In genomic region chr5:43781977-43782930, GRCm38 (mm10) we compare ENCODE assay signal across 8 mouse cellular contexts. TPM values are rescaled to one million over a fixed set of nuclear protein-coding genes. Genes with fewer than 3 reads are reported as not detected.
DNase-seq lines count a peak whose midpoint lies in the region; ATAC-seq and TF ChIP-seq lines count a peak whose summit lies in the region.

No protein-coding gene starts in this region.

- DNase-seq in ES-E14 (ENCODE audit: low read depth, low spot score): peak; percentile 43
- peak; percentile 78 for DNase-seq in cerebellum, adult 11 months
- DNase-seq in heart, postnatal 25 days (ENCODE audit: low spot score): peak; percentile 66
- DNase-seq in layer of hippocampus, adult 8-10 months (ENCODE audit: low spot score in 2 of 2): peak; percentile 60 to 73
- DNase-seq in ovary, adult 18-20 months (ENCODE audit: low spot score): peak; percentile 59
- peak; percentile 77 for DNase-seq in thymus, adult 2 months

- peak; percentile 92; the same call in 1 of the 2 replicates for TF ChIP-seq POLR2A in thymus, adult 2 months (IDR thresholded peaks at IDR 0.05; ENCODE audit: control insufficient read depth, extremely low read depth, insufficient read depth, low read length, poor library complexity)

- no peaks in the 10 kb centered on the region for H3K9me3 ChIP-seq in ES-E14 (ENCODE audit: control insufficient read depth, insufficient read depth, low read depth, low read length)
- H3K9me3 ChIP-seq in forebrain, embryonic 15.5 days: no peaks in the 10 kb centered on the region
- no peaks in the 10 kb centered on the region for H3K9me3 ChIP-seq in lung, embryonic 15.5 days

- peaks cover 2 to 6% of the 10 kb centered on the region in 2 experiments; a peak in 2 of 4 replicates for H3K4me1 ChIP-seq in ES-E14 (ENCODE audit: control insufficient read depth in 2 of 2, insufficient read depth in 2 of 2, low read length in 2 of 2, poor library complexity in 1 of 2)
- H3K4me1 ChIP-seq in forebrain, embryonic 15.5 days: peaks cover 28% of the 10 kb centered on the region
- peaks cover 26% of the 10 kb centered on the region for H3K4me1 ChIP-seq in lung, embryonic 15.5 days
- H3K4me1 ChIP-seq in thymus, adult 2 months (replicated peaks; ENCODE audit: control insufficient read depth, insufficient read depth, low read length): peaks cover 5% of the 10 kb centered on the region

- WGBS in forebrain, embryonic 15.5 days: 3% methylated on average over 80 of the region's 82 CpGs
- WGBS in lung, embryonic 15.5 days: 4% methylated on average over 65 of the region's 82 CpGs
- WGBS in thymus, adult 2 months: 5% methylated on average over 82 of the region's 82 CpGs

- H3K9ac ChIP-seq in ES-E14 (ENCODE audit: insufficient read depth, low read depth, low read length, poor library complexity, severe bottlenecking): peak overlapping the region; percentile 95
- peak overlapping the region; percentile 97 for H3K9ac ChIP-seq in forebrain, embryonic 15.5 days (replicated peaks)
- peak overlapping the region; percentile 92 for H3K9ac ChIP-seq in lung, embryonic 15.5 days

- no peaks in the 10 kb centered on the region for H3K36me3 ChIP-seq in ES-E14 (ENCODE audit: control insufficient read depth, insufficient read depth, low read length, poor library complexity, severe bottlenecking)
- H3K36me3 ChIP-seq in forebrain, embryonic 15.5 days: no peaks in the 10 kb centered on the region
- no peaks in the 10 kb centered on the region for H3K36me3 ChIP-seq in lung, embryonic 15.5 days
- no peaks in the 10 kb centered on the region for H3K36me3 ChIP-seq in thymus, adult 2 months (ENCODE audit: control insufficient read depth, insufficient read depth, low read length)

- peak; percentile 95 for ATAC-seq in forebrain, embryonic 15.5 days (replicated peaks)
- ATAC-seq in lung, embryonic 15.5 days (ENCODE audit: borderline replicate concordance, extremely low read depth, low FRiP score, low TSS enrichment): peak; percentile 91

- intact Hi-C loops in heart, postnatal 25 days (cut with DNase I): loop anchor here (10.0 kb wide), 1 partner anchor 1893 kb away; no protein-coding TSS in a partner anchor

- H3K27ac ChIP-seq in ES-E14 (ENCODE audit: insufficient read depth, low read depth, low read length, poor library complexity, severe bottlenecking): peak overlapping the region; percentile 89
- peak overlapping the region; percentile 98 for H3K27ac ChIP-seq in forebrain, embryonic 15.5 days (replicated peaks)
- H3K27ac ChIP-seq in lung, embryonic 15.5 days: peak overlapping the region; percentile 91
- peak overlapping the region; percentile 55; the same call in 1 of the 2 replicates for H3K27ac ChIP-seq in thymus, adult 2 months (ENCODE audit: control insufficient read depth, insufficient read depth, low read length)

- peak overlapping the region; percentile 86 for H3K4me2 ChIP-seq in forebrain, embryonic 15.5 days (replicated peaks)
- H3K4me2 ChIP-seq in lung, embryonic 15.5 days: peak overlapping the region; percentile 87

- no peak for TF ChIP-seq CTCF in thymus, adult 2 months (IDR thresholded peaks at IDR 0.05; ENCODE audit: borderline replicate concordance, control insufficient read depth, extremely low read depth, insufficient read depth, low read length, poor library complexity)

- in situ Hi-C loops in ES-E14 (cut with MboI; ENCODE audit: low sequenced_read_pairs in 2 of 2, unreplicated experiment in 2 of 2): no loop called here

- no peaks in the 10 kb centered on the region for H3K27me3 ChIP-seq in forebrain, embryonic 15.5 days
- no peaks in the 10 kb centered on the region for H3K27me3 ChIP-seq in lung, embryonic 15.5 days
- H3K27me3 ChIP-seq in thymus, adult 2 months (ENCODE audit: control insufficient read depth, insufficient read depth, low read length): no peaks in the 10 kb centered on the region

- peak overlapping the region; percentile 90 to 92 for H3K4me3 ChIP-seq in ES-E14 (ENCODE audit: insufficient read depth in 1 of 2, low read depth in 1 of 2, low read length in 2 of 2, poor library complexity in 1 of 2, severe bottlenecking in 1 of 2)
- H3K4me3 ChIP-seq in forebrain, embryonic 15.5 days: peak overlapping the region; percentile 96
- peak overlapping the region; percentile 86 for H3K4me3 ChIP-seq in lung, embryonic 15.5 days
- peak overlapping the region; percentile 90 for H3K4me3 ChIP-seq in thymus, adult 2 months (ENCODE audit: control insufficient read depth, insufficient read depth, low read length)

TF ChIP-seq in ES-E14, 5 proteins besides CTCF, POLR2A, EP300 and RAD21:
- TF ChIP-seq MAFK (IDR thresholded peaks at IDR 0.05; ENCODE audit: insufficient read depth, low read depth, low read length): no peak
- peak; percentile 59; the same call in 1 of the 2 replicates for TF ChIP-seq HCFC1 (IDR thresholded peaks at IDR 0.05; ENCODE audit: borderline replicate concordance, insufficient read depth, low read length)
TF ChIP-seq in ES-E14: peak in this region for 1.

RNA-seq across cellular contexts. Expression of gene Bst1, which starts 36.4 kb away (rescaled TPM):
- total RNA-seq in ES-E14 (2012; rRNA removed): 1.1 and 3.3 TPM in 2 replicates
- polyA plus RNA-seq in forebrain, embryonic 15.5 days (2015; fragmentation: Nextera tagmentation; extraction: Ambion mirVana): not detected in 2 replicates
- total RNA-seq in heart, postnatal 25 days (2021): 1 to 10 TPM; 1.8 to 2.6 TPM
- total RNA-seq in layer of hippocampus, adult 8-10 months (2022): under 1 TPM in 1 of 4 experiments, not detected in 3; 0.37 TPM
- polyA plus RNA-seq in lung, embryonic 15.5 days (2015; fragmentation: Nextera tagmentation; extraction: Ambion mirVana): 1.4 and 2.4 TPM in 2 replicates
- polyA plus RNA-seq in thymus, adult 2 months (2012; rRNA removed): 2.5 and 2.6 TPM in 2 replicates

RNA-seq across cellular contexts. Expression of gene Fbxl5, which starts 39.2 kb away (rescaled TPM):
- total RNA-seq in ES-E14 (2012; rRNA removed): 46.0 and 46.9 TPM in 2 replicates
- polyA plus RNA-seq in forebrain, embryonic 15.5 days (2015; fragmentation: Nextera tagmentation; extraction: Ambion mirVana): 71.9 and 75.7 TPM in 2 replicates
- total RNA-seq in heart, postnatal 25 days (2021): 10 to 100 TPM; 30.4 to 32.2 TPM
- 100 to 1,000 TPM in 1 of 4 experiments, 10 to 100 TPM in 3; 80.2 to 102 (median 94.4) TPM for total RNA-seq in layer of hippocampus, adult 8-10 months (2022)
- polyA plus RNA-seq in lung, embryonic 15.5 days (2015; fragmentation: Nextera tagmentation; extraction: Ambion mirVana): 67.4 and 70.4 TPM in 2 replicates
- 23.4 and 26.7 TPM in 2 replicates for polyA plus RNA-seq in thymus, adult 2 months (2012; rRNA removed)

Comparison
In these comparisons a context has a peak if more than half of its experiments do, and no peak if none do; other contexts are left out.
1. Peak in every context shown above with its lines: DNase-seq, ATAC-seq, H3K4me3 ChIP-seq and H3K27ac ChIP-seq.